Mouse (Mus musculus) cerebellum, adult 2 months (tissue): ENCODE data around the gene Kirrel2. TPM values are rescaled to one million over a fixed set of nuclear protein-coding genes. Genes with fewer than 3 reads are reported as not detected.
A peak's percentile ranks its signal among the peaks of the same experiment; 100 is the strongest.

ENCODE experiments used
- DNase-seq, 2 experiments: peaks; one replicate each; pipeline ENCODE4 v3.0.0; 2021
- H3K27ac ChIP-seq: fragments of 200-500 bp; 2 replicates; pipeline ENCODE4 v1.5.1; 2012; ENCODE audit warnings: low read length, control low read depth, inconsistent platforms; ENCODE audit not compliant: insufficient read depth
- H3K27me3 ChIP-seq: fragments of 200-500 bp; 2 replicates; pipeline ENCODE4 v1.6.1; 2012; ENCODE audit warnings: inconsistent platforms, mild to moderate bottlenecking, low read length, moderate library complexity; ENCODE audit not compliant: control insufficient read depth, insufficient read depth
- H3K4me1 ChIP-seq: fragments of 200-500 bp; 2 replicates; pipeline ENCODE4 v1.6.1; 2011; ENCODE audit warnings: low read length; ENCODE audit not compliant: control insufficient read depth, insufficient read depth
- H3K4me3 ChIP-seq: fragments of 200-500 bp; replicated peaks from 2 replicates; pipeline ENCODE3; 2011; ENCODE audit warnings: mild to moderate bottlenecking, low read depth, low read length, control low read depth; ENCODE audit not compliant: insufficient read depth
- CTCF ChIP-seq: fragments of 200-500 bp; IDR thresholded peaks from 2 replicates; pipeline ENCODE4 v1.5.1; 2011; ENCODE audit warnings: low read depth, mild to moderate bottlenecking, control low read depth, low read length, moderate library complexity, borderline replicate concordance; ENCODE audit not compliant: insufficient read depth
- POLR2A ChIP-seq: fragments of 200-500 bp; IDR thresholded peaks from 2 replicates; pipeline ENCODE4 v1.6.1; 2011; ENCODE audit warnings: low read length, control low read depth, borderline replicate concordance; ENCODE audit not compliant: insufficient read depth
- WGBS: fragments of 180-500 bp; shearing (Covaris S2); methylation state at CpG from one replicate; pipeline ENCODE4 v1.1.7; 2018; 5-methylcytosine and 5-hydroxymethylcytosine counted together
- polyA plus RNA-seq: library from polyadenylated mRNA; depleted of rRNA; stranded (reverse); fragments of >200 nt; gene quantifications from 2 replicates; pipeline ENCODE4 v1.2.3, GENCODE M21; 2012

Gene Kirrel2
- polyA plus RNA-seq, 1 experiment, result 2.7 TPM

DNA sequence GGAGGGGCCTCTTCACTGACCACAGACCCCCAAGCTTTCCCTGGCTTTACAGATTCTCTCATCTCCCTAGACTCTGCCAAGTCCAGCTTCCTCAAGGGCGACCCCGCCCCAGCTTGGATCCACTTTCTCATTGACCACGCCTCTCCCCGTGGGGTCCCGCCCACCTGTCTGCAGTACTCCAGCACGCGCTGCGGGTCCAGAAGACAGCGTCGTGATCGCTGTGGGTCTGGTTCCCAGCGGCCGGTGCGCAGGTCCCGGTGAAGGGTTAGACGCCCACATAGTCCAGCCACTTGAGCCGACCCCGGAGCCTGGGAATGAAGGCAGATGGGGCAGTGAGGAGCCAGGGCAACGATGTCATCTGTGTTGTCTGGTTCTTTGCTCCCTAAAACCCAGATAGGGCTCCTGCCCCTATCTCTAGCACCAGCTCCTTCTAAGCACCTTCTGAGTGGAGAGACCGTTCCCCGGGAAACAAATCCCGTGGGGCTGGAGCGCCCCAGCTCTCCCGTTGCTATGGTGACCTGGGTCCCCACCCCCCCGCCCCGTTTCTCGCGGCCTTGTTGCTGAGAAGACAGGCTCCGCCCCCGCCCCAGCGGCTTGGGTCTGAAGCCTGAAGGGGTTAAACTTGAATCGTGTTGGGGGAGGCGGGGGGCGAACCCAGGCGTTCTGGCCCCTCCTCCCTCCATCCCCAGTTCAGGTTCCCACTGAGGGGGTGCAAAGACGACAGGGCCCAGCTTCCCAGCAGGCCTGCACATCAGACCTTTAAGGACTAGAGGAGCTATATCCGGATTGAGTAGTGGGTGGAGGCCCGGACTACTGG is 13.1 kb downstream of the Kirrel2 start:
- peak overlapping the region; percentile 65; the same call in 1 of the 2 replicates for H3K27ac ChIP-seq
- TF ChIP-seq POLR2A, result no peak
- no peak for TF ChIP-seq CTCF
- WGBS, result 1% methylated on average over 38 of the region's 38 CpGs
- H3K4me3 ChIP-seq, result peak overlapping the region; percentile 68
- 0 out of 2 replicates have a peak, but pooled peaks cover 3% of the 10 kb centered on the region for H3K4me1 ChIP-seq
- DNase-seq, result peak in 1 of 2 experiments; percentile 48
- H3K27me3 ChIP-seq, result no peaks in the 10 kb centered on the region

DNA sequence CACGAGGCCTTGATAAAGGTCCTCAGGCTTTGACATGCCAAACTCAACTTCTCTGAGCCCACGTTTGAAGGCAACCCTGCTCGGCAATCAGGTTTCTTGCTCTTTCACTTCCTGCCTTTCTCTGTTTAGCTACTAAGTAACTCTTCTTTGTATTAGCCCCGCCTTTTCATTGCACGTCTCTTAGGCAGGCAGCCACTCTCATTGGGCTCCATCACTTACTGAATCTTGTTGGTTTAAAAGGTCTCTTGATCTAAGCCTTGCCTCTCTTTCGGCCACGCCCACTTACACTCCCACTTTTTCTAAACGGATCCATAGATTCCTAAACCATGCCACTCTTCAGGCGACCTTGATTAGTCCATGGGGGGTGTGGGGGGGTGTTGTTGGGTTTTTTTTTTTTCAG is 13.8 kb downstream of the Kirrel2 start:
- Histone ChIP-seq H3K4me3 (no peak overlapping the region), H3K27ac (no peak overlapping the region), H3K4me1 (0 out of 2 replicates have a peak, but pooled peaks cover 3% of the 10 kb centered on the region), H3K27me3 (no peaks in the 10 kb centered on the region)
- no peak for DNase-seq
- WGBS, result 37% methylated on average over 9 of the region's 9 CpGs
- TF ChIP-seq CTCF (no peak), POLR2A (no peak)

DNA sequence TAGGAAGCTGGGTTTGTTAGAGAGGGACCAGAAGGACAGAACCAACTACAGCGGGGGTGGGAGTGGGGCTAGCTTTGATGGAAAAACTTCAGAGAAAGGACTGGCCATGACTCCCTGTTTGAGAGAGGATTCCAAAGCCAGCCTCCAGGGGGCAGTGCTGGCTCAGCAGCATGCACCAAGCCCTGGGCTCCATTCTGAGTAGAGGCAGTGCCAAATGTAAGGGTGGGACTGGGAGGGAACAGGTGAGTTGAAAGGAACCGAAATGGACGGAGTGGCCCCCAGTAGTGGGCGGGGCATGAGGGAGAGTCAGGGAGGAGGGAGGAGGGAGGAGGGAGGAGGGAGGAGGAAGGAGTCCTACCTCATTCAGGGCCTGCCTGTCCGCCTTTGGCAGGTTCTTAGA is 16.8 kb downstream of the Kirrel2 start:
- DNase-seq, result peak; percentile 57 to 68
- Histone ChIP-seq H3K27ac (no peak overlapping the region), H3K4me3 (no peak overlapping the region), H3K27me3 (no peaks in the 10 kb centered on the region), H3K4me1 (0 out of 2 replicates have a peak, but pooled peaks cover 3% of the 10 kb centered on the region)
- WGBS, result 21% methylated on average over 5 of the region's 5 CpGs
- TF ChIP-seq POLR2A, result no peak
- TF ChIP-seq CTCF, result peak; percentile 88

DNA sequence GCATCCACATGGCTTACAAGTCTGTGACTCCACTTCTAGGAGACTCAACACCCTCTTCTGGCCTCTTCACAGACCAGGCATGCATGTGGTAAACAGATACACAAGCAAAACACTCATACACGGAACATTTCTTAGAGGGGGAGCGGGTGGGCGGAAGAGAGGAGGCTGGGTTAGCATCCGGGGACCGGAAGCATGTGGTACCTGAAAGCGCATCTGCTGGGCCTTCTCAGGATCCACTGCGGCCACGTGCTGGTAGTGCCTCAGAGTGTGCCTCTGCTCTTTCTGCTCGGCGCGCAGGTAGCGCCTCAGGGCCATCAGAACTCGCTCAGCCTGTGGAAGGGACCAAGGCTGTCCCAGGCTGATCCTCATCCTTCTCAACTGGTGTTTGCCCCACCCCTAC is 17.8 kb downstream of the Kirrel2 start:
- WGBS, result 80% methylated on average over 13 of the region's 13 CpGs
- H3K27me3 ChIP-seq, result no peaks in the 10 kb centered on the region
- H3K4me3 ChIP-seq, result no peak overlapping the region
- no peak overlapping the region for H3K27ac ChIP-seq
- no peak for DNase-seq
- TF ChIP-seq CTCF (no peak), POLR2A (no peak)
- H3K4me1 ChIP-seq, result 0 out of 2 replicates have a peak, but pooled peaks cover 3% of the 10 kb centered on the region

DNA sequence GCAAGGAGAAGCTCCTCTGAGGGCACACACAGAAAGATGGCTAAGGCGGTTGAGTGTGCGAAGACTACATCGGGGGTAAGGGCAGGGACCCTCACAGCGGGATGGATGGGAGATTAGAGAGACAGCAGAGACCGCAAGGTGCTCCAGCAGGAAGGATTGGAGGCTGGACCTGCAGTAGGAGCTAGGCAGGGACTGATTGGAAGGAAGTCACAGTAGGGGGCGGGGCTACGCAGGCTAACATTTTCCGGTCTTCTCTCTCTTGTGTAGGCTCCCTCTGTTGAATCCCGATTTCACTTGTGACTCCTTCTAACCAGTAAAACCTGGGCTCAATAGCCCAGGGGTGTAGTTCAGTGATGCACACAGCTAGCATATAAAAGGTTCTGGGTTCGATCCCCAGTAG is 20.6 kb downstream of the Kirrel2 start:
- peaks cover 3% of the 10 kb centered on the region; the same call in 1 of the 2 replicates for H3K4me1 ChIP-seq
- TF ChIP-seq POLR2A (no peak), CTCF (no peak)
- H3K27me3 ChIP-seq, result no peaks in the 10 kb centered on the region
- no peak overlapping the region for H3K4me3 ChIP-seq
- WGBS, result 52% methylated on average over 10 of the region's 10 CpGs
- no peak overlapping the region for H3K27ac ChIP-seq
- no peak for DNase-seq

DNA sequence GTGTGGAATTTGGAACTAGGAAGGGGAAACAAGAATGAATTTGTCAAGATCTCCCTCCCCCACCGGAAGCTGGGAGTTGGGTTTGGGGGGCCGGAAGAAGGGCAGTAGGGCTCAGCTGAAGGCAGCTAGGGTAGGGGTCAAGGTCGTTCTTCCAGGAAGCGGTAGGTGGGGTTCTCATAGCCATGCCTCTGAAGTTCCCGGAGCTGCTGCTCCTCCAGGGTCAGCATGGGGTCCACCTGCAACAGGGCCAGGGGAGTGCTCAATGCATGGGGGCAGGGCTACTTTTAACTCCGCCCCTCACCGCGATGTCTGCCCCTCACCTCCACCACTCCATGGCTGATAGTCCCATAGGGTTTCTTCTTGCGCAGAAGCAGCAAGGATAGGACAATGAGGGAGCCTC is 22.3 kb downstream of the Kirrel2 start:
- H3K4me1 ChIP-seq, result peaks cover 6% of the 10 kb centered on the region; the same call in 1 of the 2 replicates
- TF ChIP-seq POLR2A, result no peak
- TF ChIP-seq CTCF, result no peak
- 61% methylated on average over 9 of the region's 9 CpGs for WGBS
- no peak overlapping the region for H3K4me3 ChIP-seq
- H3K27ac ChIP-seq, result no peak overlapping the region
- DNase-seq, result no peak
- no peaks in the 10 kb centered on the region for H3K27me3 ChIP-seq

DNA sequence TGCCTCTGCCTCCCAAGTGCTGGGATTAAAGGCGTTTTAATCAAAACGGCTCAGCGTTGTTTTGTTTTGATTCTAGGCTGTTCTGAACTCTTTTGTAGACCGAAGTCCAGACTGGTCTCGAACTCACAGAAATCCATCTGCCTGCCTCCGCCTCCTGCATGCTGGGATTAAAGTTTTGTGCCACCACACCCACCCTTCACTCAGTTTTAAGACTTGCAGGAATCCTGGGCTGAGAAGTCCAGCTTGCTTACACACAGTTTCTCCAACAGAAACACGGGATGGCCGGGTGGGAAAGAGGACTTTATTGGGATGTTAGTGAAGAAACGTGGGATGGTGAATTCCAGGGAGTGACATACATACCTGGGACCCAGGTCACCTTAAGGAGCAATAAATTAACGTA is 22.8 kb downstream of the Kirrel2 start:
- Histone ChIP-seq H3K27ac (no peak overlapping the region), H3K4me1 (peaks cover 6% of the 10 kb centered on the region; the same call in 1 of the 2 replicates), H3K27me3 (no peaks in the 10 kb centered on the region), H3K4me3 (no peak overlapping the region)
- TF ChIP-seq POLR2A, result no peak
- TF ChIP-seq CTCF, result no peak
- WGBS, result 75% methylated on average over 10 of the region's 10 CpGs
- peak in 1 of 2 experiments; percentile 7 for DNase-seq

DNA sequence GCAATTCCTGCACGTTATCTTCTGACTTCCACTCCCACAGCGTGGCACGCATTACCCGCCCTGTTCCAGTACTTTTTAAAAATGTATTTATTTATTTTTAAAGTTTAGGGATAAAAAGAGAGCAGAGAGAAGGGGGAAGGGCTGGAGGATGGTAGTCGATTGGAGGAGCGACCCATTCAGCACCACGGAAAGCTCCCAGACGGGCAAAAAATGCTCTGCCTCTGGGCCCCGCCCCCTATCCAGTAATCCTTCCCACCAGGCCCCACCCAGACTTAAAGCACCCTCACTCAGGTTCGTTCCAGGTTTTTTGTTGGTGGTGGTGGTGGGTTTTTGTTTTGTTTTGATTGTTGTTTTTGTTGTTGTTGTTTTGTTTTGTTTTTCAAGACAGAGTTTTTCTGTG is 23.3 kb downstream of the Kirrel2 start:
- Histone ChIP-seq H3K4me1 (peaks cover 6% of the 10 kb centered on the region; the same call in 1 of the 2 replicates), H3K27me3 (no peaks in the 10 kb centered on the region), H3K27ac (no peak overlapping the region), H3K4me3 (no peak overlapping the region)
- 26% methylated on average over 10 of the region's 10 CpGs for WGBS
- DNase-seq, result no peak
- TF ChIP-seq CTCF (no peak), POLR2A (no peak)
